Mouse (Mus musculus) ES-Bruce4 (cell line): ENCODE measurements around the gene Tnnt2. TPM values are rescaled to one million over a fixed set of nuclear protein-coding genes. Genes with fewer than 3 reads are reported as not detected.

Source experiments
- H3K27ac ChIP-seq: 2 replicates; pipeline ENCODE4 v1.5.1; 2012; ENCODE audit warnings: low read length, inconsistent platforms; ENCODE audit not compliant: insufficient read depth
- H3K27me3 ChIP-seq: 2 replicates; pipeline ENCODE4 v1.6.1; 2012; ENCODE audit warnings: mild to moderate bottlenecking, low read length, inconsistent platforms; ENCODE audit not compliant: control insufficient read depth, poor library complexity, insufficient read depth, severe bottlenecking
- H3K36me3 ChIP-seq: 2 replicates; pipeline ENCODE4 v1.6.1; 2012; ENCODE audit warnings: inconsistent platforms, mild to moderate bottlenecking, low read length, moderate library complexity; ENCODE audit not compliant: control insufficient read depth, poor library complexity, insufficient read depth, severe bottlenecking
- H3K4me1 ChIP-seq: one replicate; pipeline ENCODE4 v1.8.1; 2011; ENCODE audit warnings: low read length; ENCODE audit not compliant: control insufficient read depth, insufficient read depth
- H3K4me3 ChIP-seq: 2 replicates; pipeline ENCODE4 v1.5.1; 2011; ENCODE audit warnings: low read depth, mild to moderate bottlenecking, low read length
- H3K9ac ChIP-seq: 2 replicates; pipeline ENCODE4 v1.6.1; 2012; ENCODE audit warnings: low read depth, mild to moderate bottlenecking, inconsistent platforms; ENCODE audit not compliant: poor library complexity, severe bottlenecking
- H3K9me3 ChIP-seq: replicated peaks from 2 replicates; pipeline ENCODE4 v1.6.1; 2012; ENCODE audit warnings: mild to moderate bottlenecking, low read length, inconsistent platforms; ENCODE audit not compliant: control insufficient read depth, poor library complexity, insufficient read depth, severe bottlenecking
- CTCF ChIP-seq: IDR thresholded peaks from one replicate; pipeline ENCODE4 v1.8.1; 2011; ENCODE audit warnings: low read depth, low read length
- EP300 ChIP-seq: IDR thresholded peaks from 2 replicates; pipeline ENCODE4 v1.6.1; 2011; ENCODE audit warnings: low read depth, low read length; ENCODE audit not compliant: insufficient read depth
- POLR2A ChIP-seq: IDR thresholded peaks from one replicate; pipeline ENCODE4 v1.8.1; 2011; ENCODE audit warnings: low read length; ENCODE audit not compliant: insufficient read depth
- polyA plus RNA-seq: library from polyadenylated mRNA; stranded (reverse); fragments of >200 nt; gene quantifications from 2 replicates; pipeline ENCODE4 v1.2.4, GENCODE M21; 2011; ENCODE audit warnings: low read depth; ENCODE audit not compliant: missing spikeins, insufficient read depth, insufficient read length

The Tnnt2 gene
- polyA plus RNA-seq, 1 experiment = 1.6 TPM

- Histone ChIP-seq H3K9ac (no peak overlapping the region), H3K9me3 (no peaks in the 10 kb centered on the region), H3K4me1 (peaks cover 10% of the 10 kb centered on the region), H3K27me3 (0 out of 2 replicates have a peak, but pooled peaks cover 7% of the 10 kb centered on the region), H3K36me3 (no peaks in the 10 kb centered on the region), H3K4me3 (no peak overlapping the region), H3K27ac (no peak overlapping the region)
- TF ChIP-seq POLR2A (no peak), EP300 (no peak), CTCF (no peak)
Measured at GRCm38 (mm10) chr1:135820736-135821364, 15.3 kb upstream of the Tnnt2 start.

DNA sequence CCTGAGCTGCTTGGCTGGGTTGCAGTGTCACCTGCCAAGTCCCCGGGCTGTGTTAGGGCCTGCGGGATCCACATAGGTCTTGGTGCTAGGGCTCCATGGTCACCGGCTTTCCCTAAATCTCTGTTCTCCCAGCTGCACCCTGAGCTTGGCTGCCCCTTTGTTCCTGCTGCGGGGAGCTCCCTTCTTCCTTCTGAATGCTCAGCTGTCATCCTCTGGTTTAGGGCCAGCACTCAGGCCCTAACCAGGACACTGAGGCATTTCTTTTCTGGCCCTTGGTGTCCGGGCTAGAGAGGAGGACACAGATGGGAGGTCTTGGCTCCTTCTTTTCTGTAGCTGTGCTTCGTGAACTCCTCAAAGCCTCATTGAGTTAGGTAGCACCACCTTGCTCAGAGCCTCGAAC is 14.4 kb upstream of the Tnnt2 start:
- no peak overlapping the region for H3K4me3 ChIP-seq
- H3K27ac ChIP-seq = no peak overlapping the region
- H3K36me3 ChIP-seq = no peaks in the 10 kb centered on the region
- no peak for TF ChIP-seq EP300
- TF ChIP-seq CTCF = no peak
- TF ChIP-seq POLR2A = no peak
- H3K4me1 ChIP-seq = peaks cover 10% of the 10 kb centered on the region
- H3K27me3 ChIP-seq = 0 out of 2 replicates have a peak, but pooled peaks cover 7% of the 10 kb centered on the region
- H3K9ac ChIP-seq = no peak overlapping the region
- H3K9me3 ChIP-seq = no peaks in the 10 kb centered on the region

DNA sequence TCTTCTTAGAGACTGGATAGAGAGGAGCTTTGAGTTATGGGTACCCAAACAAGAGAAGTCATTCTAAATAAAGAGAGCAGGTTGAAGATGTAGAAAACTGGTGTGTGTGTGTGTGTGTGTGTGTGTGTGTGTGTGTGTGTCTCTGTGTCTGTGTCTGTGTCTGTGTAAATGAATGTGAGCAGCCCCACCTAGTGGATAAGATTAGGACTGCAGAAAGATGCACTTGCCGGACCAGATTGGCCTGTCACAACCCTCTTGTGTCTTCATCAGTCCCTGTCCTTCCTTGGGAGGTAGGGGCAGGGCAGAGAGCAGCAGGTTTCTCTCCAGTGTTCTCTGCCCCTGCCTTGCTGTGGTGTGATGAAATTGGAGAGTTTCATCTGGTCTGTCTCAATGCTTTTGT is 7.2 kb upstream of the Tnnt2 start:
- Histone ChIP-seq H3K4me1 (no peaks in the 10 kb centered on the region), H3K4me3 (no peak overlapping the region), H3K27me3 (no peaks in the 10 kb centered on the region), H3K9me3 (no peaks in the 10 kb centered on the region), H3K9ac (no peak overlapping the region), H3K27ac (no peak overlapping the region), H3K36me3 (no peaks in the 10 kb centered on the region)
- peak; percentile 59 for TF ChIP-seq CTCF
- no peak for TF ChIP-seq EP300

GRCm38 (mm10) chr1:135834206-135834859 is 1.8 kb upstream of the Tnnt2 start:
- Histone ChIP-seq H3K4me1 (no peaks in the 10 kb centered on the region), H3K27ac (no peak overlapping the region), H3K9ac (no peak overlapping the region), H3K4me3 (no peak overlapping the region), H3K9me3 (no peaks in the 10 kb centered on the region), H3K36me3 (no peaks in the 10 kb centered on the region), H3K27me3 (no peaks in the 10 kb centered on the region)
- TF ChIP-seq EP300 (no peak), POLR2A (no peak), CTCF (no peak)

DNA sequence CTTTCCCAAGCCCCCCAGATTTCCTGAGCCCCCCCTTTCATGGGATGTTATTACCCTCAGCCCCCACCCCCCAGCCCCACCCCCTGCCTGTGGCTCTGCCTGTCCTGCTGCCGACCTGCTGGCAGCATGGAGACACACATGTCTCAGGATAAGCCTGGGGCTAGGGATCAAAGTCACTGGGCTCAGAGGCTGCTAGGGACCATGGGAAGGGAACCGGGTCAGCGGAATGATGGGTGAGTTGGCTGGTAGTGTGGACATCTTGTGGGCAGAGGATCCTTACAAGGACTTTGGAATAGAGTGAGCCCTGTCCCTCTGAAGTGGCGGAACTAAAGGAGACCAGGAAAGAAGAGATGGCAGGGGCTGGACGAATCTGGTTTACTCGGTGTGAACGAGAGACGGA is 1.2 kb upstream of the Tnnt2 start:
- TF ChIP-seq CTCF (no peak), POLR2A (no peak), EP300 (no peak)
- Histone ChIP-seq H3K4me3 (peak overlapping the region; percentile 5; the same call in 1 of the 2 replicates), H3K4me1 (no peaks in the 10 kb centered on the region), H3K9me3 (no peaks in the 10 kb centered on the region), H3K27ac (no peak overlapping the region), H3K27me3 (no peaks in the 10 kb centered on the region), H3K36me3 (no peaks in the 10 kb centered on the region), H3K9ac (no peak overlapping the region)

GRCm38 (mm10) chr1:135838626-135839025 is 2.5 kb downstream of the Tnnt2 start:
- H3K4me3 ChIP-seq = no peak overlapping the region
- no peak overlapping the region for H3K27ac ChIP-seq
- H3K9me3 ChIP-seq = no peaks in the 10 kb centered on the region
- no peaks in the 10 kb centered on the region for H3K27me3 ChIP-seq
- no peaks in the 10 kb centered on the region for H3K4me1 ChIP-seq
- no peak overlapping the region for H3K9ac ChIP-seq
- H3K36me3 ChIP-seq = no peaks in the 10 kb centered on the region
- TF ChIP-seq POLR2A (no peak), CTCF (no peak), EP300 (no peak)
